ENCODE assay signal across 24 mouse cellular contexts in the genomic region with DNA sequence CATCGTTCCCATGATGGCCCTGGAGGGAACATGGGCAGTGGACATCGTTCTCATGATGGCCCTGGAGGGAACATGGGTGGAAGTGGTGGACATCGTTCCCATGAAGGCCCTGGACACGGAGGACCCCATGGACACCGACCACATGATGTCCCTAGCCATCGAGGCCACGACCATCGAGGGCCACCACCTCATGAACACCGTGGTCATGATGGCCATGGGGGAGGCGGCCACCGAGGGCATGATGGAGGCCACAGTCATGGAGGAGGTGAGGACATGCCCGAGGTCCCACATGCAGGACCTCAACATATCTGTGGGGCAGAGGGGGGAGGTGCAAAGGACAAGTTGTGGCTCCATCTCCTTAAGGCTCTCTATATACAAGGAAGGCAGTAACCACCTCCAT. TPM values are rescaled to one million over a fixed set of nuclear protein-coding genes. Genes with fewer than 3 reads are reported as not detected.
DNase-seq lines count a peak whose midpoint lies in the region; ATAC-seq and TF ChIP-seq lines count a peak whose summit lies in the region.
"Had no signal": no experiment of that assay in that cellular context is flagged by ENCODE, and none has a peak within 500 bp of the region (broad histone marks: within the 10 kb centered on the region; RNA-seq: fewer than 3 reads in every experiment).

No protein-coding gene starts in this region.

- no peak for TF ChIP-seq CTCF in lung, embryonic 14.5 days (IDR thresholded peaks at IDR 0.05; ENCODE audit: low read depth)
- TF ChIP-seq CTCF in testis, adult 2 months (IDR thresholded peaks at IDR 0.05; ENCODE audit: control insufficient read depth, insufficient read depth, insufficient replicate concordance, low read depth, low read length), result no peak
- TF ChIP-seq CTCF in stomach, postnatal 0 days (IDR thresholded peaks at IDR 0.05; ENCODE audit: low read depth), result no peak

- 96% methylated on average over 12 of the region's 12 CpGs for WGBS in hindbrain, embryonic 13.5 days
- whole genome bisulfite sequencing in hindbrain, embryonic 10.5 days, result 98% methylated on average over 12 of the region's 12 CpGs
- 95% methylated on average over 12 of the region's 12 CpGs for WGBS in lung, embryonic 14.5 days
- 96% methylated on average over 12 of the region's 12 CpGs for WGBS in stomach, postnatal 0 days

- 0 out of 2 replicates have a peak, but pooled peaks have one; percentile 11 for ATAC-seq in hindbrain, embryonic 13.5 days (ENCODE audit: low FRiP score)
- 0 out of 2 replicates have a peak, but pooled peaks have one; percentile 39 for ATAC-seq in lung, embryonic 14.5 days (ENCODE audit: insufficient read depth)
- ATAC-seq in stomach, postnatal 0 days (ENCODE audit: low FRiP score, low TSS enrichment), result peak; percentile 21; the same call in 1 of the 2 replicates
- ATAC-seq: activated CD4-positive, CD25-positive, alpha-beta regulatory T cell, adult 4 months; forebrain, embryonic 13.5 days had no signal

- H3K4me2 ChIP-seq in hindbrain, embryonic 13.5 days, result no peak overlapping the region
- no peak overlapping the region for H3K4me2 ChIP-seq in lung, embryonic 14.5 days
- no peak overlapping the region for H3K4me2 ChIP-seq in stomach, postnatal 0 days (replicated peaks; ENCODE audit: low read depth)
- H3K4me2 ChIP-seq: forebrain, embryonic 13.5 days; midbrain, embryonic 12.5 days; neural tube, embryonic 13.5 days had no signal

- peaks cover 56% of the 10 kb centered on the region for H3K36me3 ChIP-seq in hindbrain, embryonic 13.5 days
- peaks cover 71% of the 10 kb centered on the region for H3K36me3 ChIP-seq in hindbrain, embryonic 10.5 days
- H3K36me3 ChIP-seq in lung, embryonic 14.5 days (ENCODE audit: insufficient read depth), result peaks cover 57% of the 10 kb centered on the region
- H3K36me3 ChIP-seq in testis, adult 2 months (ENCODE audit: control insufficient read depth, insufficient read depth, low read length), result peaks cover 4% of the 10 kb centered on the region; the same call in 1 of the 2 replicates
- H3K36me3 ChIP-seq in stomach, postnatal 0 days (ENCODE audit: control insufficient read depth, insufficient read depth, low read length), result peaks cover 31% of the 10 kb centered on the region

- TF ChIP-seq POLR2A in testis, adult 2 months (IDR thresholded peaks at IDR 0.05; ENCODE audit: control insufficient read depth, low read depth, low read length), result peak; percentile 10; the same call in 1 of the 2 replicates

- no peaks in the 10 kb centered on the region for H3K27me3 ChIP-seq in hindbrain, embryonic 13.5 days
- no peaks in the 10 kb centered on the region for H3K27me3 ChIP-seq in hindbrain, embryonic 10.5 days (ENCODE audit: insufficient read depth, poor library complexity, severe bottlenecking)
- no peaks in the 10 kb centered on the region for H3K27me3 ChIP-seq in lung, embryonic 14.5 days (ENCODE audit: insufficient read depth, low read length)
- H3K27me3 ChIP-seq in testis, adult 2 months (ENCODE audit: control insufficient read depth, insufficient read depth, low read length), result no peaks in the 10 kb centered on the region
- no peaks in the 10 kb centered on the region for H3K27me3 ChIP-seq in stomach, postnatal 0 days (ENCODE audit: control insufficient read depth, insufficient read depth, low read length)
- H3K27me3 ChIP-seq: forebrain, embryonic 13.5 days; midbrain, embryonic 12.5 days; neural tube, embryonic 13.5 days had no signal

- H3K27ac ChIP-seq in hindbrain, embryonic 13.5 days, result no peak overlapping the region
- no peak overlapping the region for H3K27ac ChIP-seq in hindbrain, embryonic 10.5 days
- H3K27ac ChIP-seq in lung, embryonic 14.5 days (ENCODE audit: low read depth), result no peak overlapping the region
- H3K27ac ChIP-seq in testis, adult 2 months (ENCODE audit: control insufficient read depth, insufficient read depth, low read depth, low read length), result no peak overlapping the region
- no peak overlapping the region for H3K27ac ChIP-seq in stomach, postnatal 0 days (replicated peaks)
- H3K27ac ChIP-seq: forebrain, embryonic 13.5 days; heart, embryonic 10.5 days; layer of hippocampus, adult 2 months; limb, embryonic 10.5 days; macrophage; midbrain, embryonic 12.5 days; neural tube, embryonic 13.5 days had no signal

- no peak for TF ChIP-seq EP300 in stomach, postnatal 0 days (optimal IDR thresholded peaks at IDR 0.05)

- H3K9ac ChIP-seq in hindbrain, embryonic 13.5 days, result no peak overlapping the region
- no peak overlapping the region for H3K9ac ChIP-seq in lung, embryonic 14.5 days
- no peak overlapping the region for H3K9ac ChIP-seq in stomach, postnatal 0 days (ENCODE audit: low read length)
- H3K9ac ChIP-seq: forebrain, embryonic 13.5 days; midbrain, embryonic 12.5 days; neural tube, embryonic 13.5 days had no signal

- no peak for DNase-seq in hindbrain, embryonic 10.5 days (ENCODE audit: low spot score)
- no peak for DNase-seq in lung, embryonic 14.5 days
- no peak for DNase-seq in lung, postnatal 36 days
- DNase-seq in testis, postnatal 14 days (ENCODE audit: low spot score), result no peak
- DNase-seq in stomach, postnatal 0 days (ENCODE audit: low spot score), result no peak
- DNase-seq: adrenal gland, postnatal 10 days; B cell, adult 2 months; cerebellum, adult 8-10 months; heart, postnatal 4 days; kidney, adult 2 months; retina, postnatal 1 day; right cerebral cortex, postnatal 25 days; spleen, adult 18-20 months; thymus, postnatal 25 days had no signal

- no peak overlapping the region for H3K4me3 ChIP-seq in hindbrain, embryonic 13.5 days
- no peak overlapping the region for H3K4me3 ChIP-seq in hindbrain, embryonic 10.5 days
- H3K4me3 ChIP-seq in lung, embryonic 14.5 days (ENCODE audit: low read depth, low read length), result no peak overlapping the region
- no peak overlapping the region for H3K4me3 ChIP-seq in testis, adult 2 months (ENCODE audit: control insufficient read depth, low read depth, low read length)
- no peak overlapping the region for H3K4me3 ChIP-seq in stomach, postnatal 0 days (ENCODE audit: low read depth, low read length)
- H3K4me3 ChIP-seq: forebrain, embryonic 13.5 days; heart, embryonic 10.5 days; layer of hippocampus, adult 2 months; limb, embryonic 10.5 days; midbrain, embryonic 12.5 days; neural tube, embryonic 13.5 days had no signal

- no peaks in the 10 kb centered on the region for H3K9me3 ChIP-seq in hindbrain, embryonic 13.5 days
- H3K9me3 ChIP-seq in hindbrain, embryonic 10.5 days, result no peaks in the 10 kb centered on the region
- H3K9me3 ChIP-seq in lung, embryonic 14.5 days (ENCODE audit: low read depth, low read length), result no peaks in the 10 kb centered on the region
- no peaks in the 10 kb centered on the region for H3K9me3 ChIP-seq in stomach, postnatal 0 days (ENCODE audit: control insufficient read depth, low read length)
- H3K9me3 ChIP-seq: forebrain, embryonic 13.5 days; heart, embryonic 10.5 days; limb, embryonic 10.5 days; midbrain, embryonic 12.5 days; neural tube, embryonic 13.5 days had no signal

- no peaks in the 10 kb centered on the region for H3K4me1 ChIP-seq in hindbrain, embryonic 13.5 days (replicated peaks)
- no peaks in the 10 kb centered on the region for H3K4me1 ChIP-seq in hindbrain, embryonic 10.5 days (replicated peaks)
- no peaks in the 10 kb centered on the region for H3K4me1 ChIP-seq in lung, embryonic 14.5 days (ENCODE audit: insufficient read depth)
- no peaks in the 10 kb centered on the region for H3K4me1 ChIP-seq in testis, adult 2 months (ENCODE audit: control insufficient read depth, insufficient read depth, low read length)
- no peaks in the 10 kb centered on the region for H3K4me1 ChIP-seq in stomach, postnatal 0 days (replicated peaks; ENCODE audit: control insufficient read depth, insufficient read depth)
- H3K4me1 ChIP-seq: forebrain, embryonic 13.5 days; limb, embryonic 10.5 days; midbrain, embryonic 12.5 days; neural tube, embryonic 13.5 days had no signal

RNA-seq across cellular contexts. Expression of a gene that starts 14.4 kb away (rescaled TPM):
- polyA plus RNA-seq in hindbrain, embryonic 13.5 days (2015; fragmentation: Nextera tagmentation; extraction: Ambion mirVana), result 46.0 and 47.2 TPM in 2 replicates
- polyA plus RNA-seq in hindbrain, embryonic 10.5 days (2016; fragmentation: Nextera tagmentation; extraction: Ambion mirVana), result 59.9 and 64.5 TPM in 2 replicates
- polyA plus RNA-seq in lung, embryonic 14.5 days (2014; fragmentation: Nextera tagmentation; extraction: Ambion mirVana), result 36.3 and 38.5 TPM in 2 replicates
- polyA plus RNA-seq in testis, adult 2 months (2012; rRNA removed), result 100 and 104 TPM in 2 replicates
- polyA plus RNA-seq in stomach, postnatal 0 days (2015; fragmentation: Nextera tagmentation; extraction: Ambion mirVana), result 13.9 and 17.4 TPM in 2 replicates

RNA-seq across cellular contexts. Expression of a gene that starts 14.4 kb away (rescaled TPM):
- polyA plus RNA-seq in hindbrain, embryonic 13.5 days (2015; fragmentation: Nextera tagmentation; extraction: Ambion mirVana), result 46.8 and 54.7 TPM in 2 replicates
- polyA plus RNA-seq in hindbrain, embryonic 10.5 days (2016; fragmentation: Nextera tagmentation; extraction: Ambion mirVana), result 75.7 and 88.1 TPM in 2 replicates
- polyA plus RNA-seq in lung, embryonic 14.5 days (2014; fragmentation: Nextera tagmentation; extraction: Ambion mirVana), result 84.5 and 89.1 TPM in 2 replicates
- polyA plus RNA-seq in testis, adult 2 months (2012; rRNA removed), result 81.8 and 83.3 TPM in 2 replicates
- polyA plus RNA-seq in stomach, postnatal 0 days (2015; fragmentation: Nextera tagmentation; extraction: Ambion mirVana), result 80.0 and 83.4 TPM in 2 replicates

RNA-seq across cellular contexts. Expression of a gene that starts 20.8 kb away (rescaled TPM):
- polyA plus RNA-seq in hindbrain, embryonic 13.5 days (2015; fragmentation: Nextera tagmentation; extraction: Ambion mirVana), result 434 and 438 TPM in 2 replicates
- polyA plus RNA-seq in hindbrain, embryonic 10.5 days (2016; fragmentation: Nextera tagmentation; extraction: Ambion mirVana), result 136 and 227 TPM in 2 replicates
- 72.2 and 77.9 TPM in 2 replicates for polyA plus RNA-seq in lung, embryonic 14.5 days (2014; fragmentation: Nextera tagmentation; extraction: Ambion mirVana)
- 158 and 171 TPM in 2 replicates for polyA plus RNA-seq in testis, adult 2 months (2012; rRNA removed)
- polyA plus RNA-seq in stomach, postnatal 0 days (2015; fragmentation: Nextera tagmentation; extraction: Ambion mirVana), result 12.7 and 14.5 TPM in 2 replicates

RNA-seq across cellular contexts. Expression of a gene that starts 33.4 kb away (rescaled TPM):
- 45.8 and 48.7 TPM in 2 replicates for polyA plus RNA-seq in hindbrain, embryonic 13.5 days (2015; fragmentation: Nextera tagmentation; extraction: Ambion mirVana)
- 27.7 and 29.7 TPM in 2 replicates for polyA plus RNA-seq in hindbrain, embryonic 10.5 days (2016; fragmentation: Nextera tagmentation; extraction: Ambion mirVana)
- polyA plus RNA-seq in lung, embryonic 14.5 days (2014; fragmentation: Nextera tagmentation; extraction: Ambion mirVana), result 21.0 and 25.4 TPM in 2 replicates
- polyA plus RNA-seq in testis, adult 2 months (2012; rRNA removed), result 144 and 172 TPM in 2 replicates
- polyA plus RNA-seq in stomach, postnatal 0 days (2015; fragmentation: Nextera tagmentation; extraction: Ambion mirVana), result 20.5 and 21.7 TPM in 2 replicates

RNA-seq across cellular contexts. Expression of a gene that starts 38.9 kb away (rescaled TPM):
- 96.6 and 103 TPM in 2 replicates for polyA plus RNA-seq in hindbrain, embryonic 13.5 days (2015; fragmentation: Nextera tagmentation; extraction: Ambion mirVana)
- polyA plus RNA-seq in hindbrain, embryonic 10.5 days (2016; fragmentation: Nextera tagmentation; extraction: Ambion mirVana), result 105 and 116 TPM in 2 replicates
- polyA plus RNA-seq in lung, embryonic 14.5 days (2014; fragmentation: Nextera tagmentation; extraction: Ambion mirVana), result 84.1 and 86.6 TPM in 2 replicates
- polyA plus RNA-seq in testis, adult 2 months (2012; rRNA removed), result 122 and 129 TPM in 2 replicates
- polyA plus RNA-seq in stomach, postnatal 0 days (2015; fragmentation: Nextera tagmentation; extraction: Ambion mirVana), result 54.8 and 71.5 TPM in 2 replicates
